Mouse (Mus musculus): Measurements from ENCODE around the gene Ncoa1.

The Ncoa1 gene

DNA sequence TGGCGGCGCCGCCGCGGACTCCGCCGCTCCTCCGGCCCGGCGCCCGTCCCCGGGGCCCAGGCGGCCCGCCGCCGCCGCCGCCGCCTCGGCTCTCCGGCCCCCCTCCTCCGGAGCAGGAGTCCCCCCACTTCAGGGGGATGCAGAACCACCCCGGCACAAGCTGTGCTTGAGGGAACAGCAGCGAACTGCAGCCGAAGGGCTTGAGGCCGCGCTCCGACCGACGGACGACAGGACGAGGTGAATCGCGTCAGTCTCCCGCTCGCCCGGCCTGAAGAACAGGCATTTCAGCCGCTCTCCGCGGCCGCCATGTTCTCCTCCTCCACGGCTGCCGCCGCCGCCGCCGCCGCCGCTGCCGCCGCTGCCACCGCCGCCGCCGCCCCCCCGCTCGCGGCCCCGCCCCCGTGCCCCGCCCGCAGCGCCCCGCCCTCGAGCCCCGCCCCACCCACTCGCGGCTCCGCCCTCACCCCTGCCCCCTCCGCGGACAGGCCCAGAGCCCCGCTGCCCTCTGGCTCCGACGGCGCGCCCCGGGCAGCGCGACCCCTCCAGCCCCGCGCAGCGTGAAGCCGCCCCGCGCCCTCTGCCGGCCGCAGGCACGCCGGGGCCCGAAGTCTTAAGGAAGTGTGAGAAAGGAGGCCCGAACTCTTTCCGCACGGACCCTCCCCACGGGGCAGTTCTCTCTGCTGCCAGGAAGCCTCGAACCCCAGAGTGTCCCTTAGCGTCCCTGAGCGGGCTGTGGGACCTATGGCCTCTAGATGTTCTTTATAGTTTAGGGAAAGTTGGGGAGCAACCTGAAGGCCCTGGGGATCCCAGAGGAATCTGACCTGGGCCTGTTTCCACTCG is at the start of gene Ncoa1:
Ncoa1 (minus strand) TSS at position 351 of the 840 bp plus-strand sequence.
- DNase-seq (ENCODE audit: low read depth in 1 of 2, low spot score in 2 of 2): peak; percentile 20 to 52

DNA sequence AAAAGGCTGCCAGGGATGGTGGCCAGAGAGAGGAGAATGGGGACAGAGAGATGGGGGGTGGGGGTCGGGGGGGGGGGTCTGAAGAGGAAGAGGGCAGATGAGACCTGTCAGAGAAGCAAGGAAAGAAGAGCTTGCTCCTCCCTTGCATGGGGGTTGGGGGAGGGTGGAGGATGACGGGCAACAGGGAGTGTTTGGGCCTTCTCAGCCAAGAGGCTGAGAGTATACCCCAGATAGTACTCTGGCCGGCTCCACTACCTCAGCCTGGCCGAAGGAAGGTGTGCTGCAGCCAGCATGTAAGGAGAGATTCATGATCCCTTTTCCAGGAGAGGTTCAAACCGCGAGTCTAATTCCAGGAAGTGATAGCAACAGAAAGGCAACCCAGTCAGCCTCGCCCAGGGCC is 47.6 kb upstream of the Ncoa1 start:
- no peak for DNase-seq (ENCODE audit: low read depth in 1 of 2, low spot score in 2 of 2)

GRCm38 (mm10) chr12:4523688-4524298 is 46.8 kb upstream of the Ncoa1 start:
- no peak for DNase-seq (ENCODE audit: low read depth in 1 of 2, low spot score in 2 of 2)

- no peak for DNase-seq (ENCODE audit: low read depth in 1 of 2, low spot score in 2 of 2)
Observed at GRCm38 (mm10) chr12:4523208-4523607, 46.2 kb upstream of the Ncoa1 start.

DNA sequence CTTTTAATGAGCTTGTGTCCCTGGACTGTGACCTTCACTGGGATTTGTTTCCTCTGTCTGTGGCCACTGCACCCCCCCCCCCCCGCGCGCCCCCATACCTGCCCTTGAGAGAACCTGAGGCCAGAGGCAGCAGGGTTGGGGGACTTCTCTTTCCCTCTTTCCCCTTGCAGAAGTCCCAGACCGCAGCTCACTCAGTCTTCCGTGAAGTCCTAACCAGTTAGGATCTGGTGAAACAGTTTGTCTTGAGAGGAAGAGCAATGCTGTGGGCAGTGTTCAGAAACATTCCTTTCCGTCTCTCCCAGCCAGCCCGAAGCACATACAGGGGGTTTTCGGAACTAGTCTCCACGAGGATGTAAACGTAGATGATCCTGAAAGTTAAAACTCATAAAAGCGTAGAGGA is 42.0 kb upstream of the Ncoa1 start:
- no peak for DNase-seq (ENCODE audit: low read depth in 1 of 2, low spot score in 2 of 2)

DNA sequence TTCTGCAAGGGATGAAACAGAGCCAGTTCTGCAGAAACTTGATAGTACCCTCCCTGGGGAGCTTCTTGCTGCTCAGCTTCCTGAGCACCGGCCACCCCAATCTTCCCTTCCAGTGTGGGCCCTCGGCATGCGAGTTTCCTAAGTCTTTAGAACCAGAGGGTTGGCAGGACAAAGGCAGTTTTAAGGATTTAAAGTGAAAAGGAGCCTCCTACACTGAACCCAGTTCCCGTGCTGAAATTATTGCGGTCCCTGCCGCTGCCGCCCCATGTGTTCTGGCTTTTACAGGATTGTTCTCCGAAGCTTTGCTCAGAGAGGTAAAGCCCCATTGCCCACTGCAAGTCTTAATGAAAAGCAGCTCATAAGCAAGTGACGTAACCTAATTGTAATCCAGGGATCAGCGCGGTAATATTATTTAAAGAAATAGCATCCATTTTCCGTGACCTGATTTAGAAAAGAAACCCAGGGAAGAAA is 32.6 kb upstream of the Ncoa1 start:
- DNase-seq (ENCODE audit: low read depth in 1 of 2, low spot score in 2 of 2): no peak

DNA sequence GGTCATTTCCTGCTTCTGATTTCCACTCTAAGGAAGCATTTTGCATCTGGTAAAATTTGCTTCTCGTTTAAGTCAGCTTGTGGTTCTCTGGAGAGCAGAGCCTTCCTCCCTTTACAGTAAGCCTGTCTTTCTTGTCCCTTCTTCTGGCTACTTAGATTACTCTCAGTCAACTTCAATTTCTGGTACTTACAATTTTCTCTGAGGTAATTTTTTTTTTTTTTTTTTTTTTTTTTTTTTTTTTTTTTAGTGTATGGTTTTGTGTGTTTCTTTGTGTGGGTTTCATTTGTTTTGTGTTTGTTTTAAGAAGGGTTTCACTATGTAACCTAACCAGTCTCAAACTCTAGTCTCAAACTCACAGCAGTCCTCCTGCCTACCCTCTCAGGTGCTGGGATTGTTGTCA is 31.2 kb upstream of the Ncoa1 start:
- no peak for DNase-seq (ENCODE audit: low read depth in 1 of 2, low spot score in 2 of 2)

GRCm38 (mm10) chr12:4507461-4507860 is 30.5 kb upstream of the Ncoa1 start:
- no peak for DNase-seq (ENCODE audit: low read depth in 1 of 2, low spot score in 2 of 2)

- no peak for DNase-seq (ENCODE audit: low read depth in 1 of 2, low spot score in 2 of 2)
Observed at GRCm38 (mm10) chr12:4506810-4507430, 29.9 kb upstream of the Ncoa1 start.

DNA sequence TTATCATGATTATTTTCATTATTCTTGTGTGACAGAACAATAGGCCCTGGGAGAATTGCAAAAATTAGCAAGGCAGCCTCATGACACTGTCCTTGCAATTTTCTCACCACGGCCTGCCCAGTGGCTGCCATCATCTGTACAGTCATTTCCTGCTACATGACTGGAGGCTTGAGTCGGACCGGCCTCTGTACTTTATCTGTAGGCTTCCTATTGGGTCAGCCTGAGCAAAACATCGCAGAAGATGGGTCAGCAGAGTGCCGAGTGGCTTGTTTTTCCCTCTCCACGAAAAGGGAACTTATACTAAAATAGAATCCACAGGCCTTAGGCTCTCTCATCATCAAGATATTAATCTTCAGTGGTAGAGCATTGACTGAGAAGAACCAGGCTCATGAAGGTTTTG is 28.3 kb upstream of the Ncoa1 start:
- no peak for DNase-seq (ENCODE audit: low read depth in 1 of 2, low spot score in 2 of 2)

- no peak for DNase-seq (ENCODE audit: low read depth in 1 of 2, low spot score in 2 of 2)
Observed at GRCm38 (mm10) chr12:4503673-4504326, 26.8 kb upstream of the Ncoa1 start.

DNA sequence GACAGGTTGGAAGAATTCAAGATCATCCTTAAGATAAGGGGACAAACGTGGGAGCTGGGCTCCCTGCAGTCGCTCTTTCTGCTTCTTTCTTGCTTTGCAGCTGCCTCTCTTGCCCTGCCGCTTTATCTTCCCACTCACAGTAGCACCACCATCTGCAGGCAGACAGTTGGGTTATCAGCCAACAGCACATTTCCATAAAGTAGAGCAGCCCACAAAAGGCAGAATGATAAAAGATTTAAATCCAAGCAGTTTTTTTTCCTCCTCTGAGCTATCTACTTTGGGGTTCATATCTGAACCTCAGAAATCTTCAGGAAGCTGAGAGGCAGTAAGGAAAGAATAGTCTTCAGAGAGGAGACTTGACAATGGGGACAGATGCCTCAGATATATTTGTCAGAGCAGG is 24.9 kb upstream of the Ncoa1 start:
- DNase-seq (ENCODE audit: low read depth in 1 of 2, low spot score in 2 of 2): no peak

DNA sequence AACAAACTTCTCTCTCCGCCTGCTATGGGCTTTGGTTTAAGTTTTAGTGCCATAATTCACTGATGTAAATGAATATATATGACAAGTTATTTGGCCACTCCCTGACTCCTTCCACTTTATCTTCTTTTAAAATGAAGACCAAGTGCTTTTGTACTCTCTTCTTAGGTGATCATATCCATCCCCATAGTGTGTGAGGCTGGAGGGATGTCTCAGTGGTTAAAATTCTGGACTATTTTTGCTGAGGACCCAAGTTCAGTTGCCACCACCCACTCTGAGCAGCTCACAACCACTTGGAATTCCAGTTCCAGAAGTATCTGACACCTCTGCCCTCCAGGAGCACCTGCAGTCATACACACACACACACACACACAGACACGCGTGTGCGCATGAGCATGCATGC is 23.5 kb upstream of the Ncoa1 start:
- DNase-seq (ENCODE audit: low read depth in 1 of 2, low spot score in 2 of 2): no peak

GRCm38 (mm10) chr12:4499651-4500175 is 22.7 kb upstream of the Ncoa1 start:
- DNase-seq (ENCODE audit: low read depth in 1 of 2, low spot score in 2 of 2): no peak

DNA sequence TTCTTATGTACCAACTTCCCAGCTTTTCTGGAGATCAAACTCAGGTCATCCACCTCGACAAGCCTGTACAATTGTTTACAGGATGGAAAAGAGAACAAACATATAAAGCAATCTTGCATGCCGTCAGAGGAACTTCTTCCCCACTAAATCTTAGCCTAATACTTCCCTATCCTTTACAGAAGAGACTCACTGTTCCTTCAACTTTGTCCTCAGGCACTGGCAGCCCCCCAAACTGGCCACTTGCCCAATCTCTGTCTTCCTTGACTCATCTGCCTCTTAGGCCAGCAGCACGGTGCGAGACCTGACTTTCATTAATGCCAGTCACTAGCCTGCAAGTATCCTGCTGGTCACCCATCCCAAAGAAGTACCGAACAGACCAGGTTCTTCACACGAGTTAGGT is 11.4 kb upstream of the Ncoa1 start:
- no peak for DNase-seq (ENCODE audit: low read depth in 1 of 2, low spot score in 2 of 2)

GRCm38 (mm10) chr12:4483386-4483785 is 6.4 kb upstream of the Ncoa1 start:
- DNase-seq (ENCODE audit: low read depth in 1 of 2, low spot score in 2 of 2): no peak

- no peak for DNase-seq (ENCODE audit: low read depth in 1 of 2, low spot score in 2 of 2)
Observed at GRCm38 (mm10) chr12:4481687-4482086, 4.7 kb upstream of the Ncoa1 start.

DNA sequence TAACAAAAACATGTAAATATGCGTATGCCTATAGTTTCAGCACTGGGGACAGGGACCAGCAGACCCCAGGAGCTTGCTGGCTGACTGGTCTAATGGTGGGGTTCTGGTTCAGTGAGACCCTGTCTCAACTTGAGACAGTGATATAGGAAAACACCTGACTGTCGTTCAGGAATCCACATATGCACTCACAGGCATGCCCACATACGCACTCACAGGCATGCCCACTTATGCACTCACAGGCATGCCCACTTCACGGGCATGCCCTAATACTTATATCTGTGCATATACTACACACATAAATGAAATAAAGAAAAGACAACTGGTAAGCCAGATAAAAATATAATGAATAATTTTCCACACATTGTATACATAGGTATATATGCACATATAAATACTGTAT is 3.3 kb upstream of the Ncoa1 start:
- no peak for DNase-seq (ENCODE audit: low read depth in 1 of 2, low spot score in 2 of 2)

DNA sequence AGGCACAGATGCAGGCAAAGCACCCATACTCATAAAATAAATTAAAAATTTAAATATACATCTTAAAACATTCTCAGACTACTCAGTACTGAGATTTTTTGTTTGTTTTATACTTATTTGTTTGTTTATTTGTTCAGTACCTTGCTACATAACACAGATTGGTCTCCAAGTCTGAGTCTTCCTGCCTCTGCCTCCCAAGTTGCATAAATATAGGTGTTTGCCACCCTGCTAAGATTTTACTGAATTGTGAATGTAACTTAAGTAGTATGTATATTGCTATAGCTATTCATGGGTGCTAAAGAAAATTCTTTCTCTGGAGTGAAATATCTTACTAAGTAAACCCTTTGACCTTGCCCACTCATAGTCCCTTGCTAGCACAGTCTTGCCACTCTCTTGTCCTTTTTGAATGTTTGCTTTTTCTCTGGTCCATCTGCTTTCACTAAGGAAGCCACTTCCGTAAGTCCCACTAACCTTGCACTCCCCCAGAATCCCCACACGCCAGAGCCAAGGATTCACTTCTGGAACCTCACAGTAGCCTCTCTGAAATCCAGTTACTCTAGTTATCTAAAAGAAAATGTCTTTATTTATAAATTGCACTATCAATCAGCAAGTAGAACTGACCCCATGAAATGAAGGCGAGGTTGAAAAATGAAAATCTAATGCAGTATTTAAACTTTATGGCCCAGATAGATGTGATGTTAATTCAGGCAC is 2.3 kb upstream of the Ncoa1 start:
- DNase-seq (ENCODE audit: low read depth in 1 of 2, low spot score in 2 of 2): no peak

GRCm38 (mm10) chr12:4477941-4478795 is 1.2 kb upstream of the Ncoa1 start:
- DNase-seq (ENCODE audit: low read depth in 1 of 2, low spot score in 2 of 2): no peak
